Mouse (Mus musculus) testis, postnatal 10 days (tissue): ENCODE results near the gene Ninj1.

Experiments used
- DNase-seq: peaks from one replicate; pipeline ENCODE4 v3.0.0; 2021; ENCODE audit warnings: low spot score

The Ninj1 gene

DNA sequence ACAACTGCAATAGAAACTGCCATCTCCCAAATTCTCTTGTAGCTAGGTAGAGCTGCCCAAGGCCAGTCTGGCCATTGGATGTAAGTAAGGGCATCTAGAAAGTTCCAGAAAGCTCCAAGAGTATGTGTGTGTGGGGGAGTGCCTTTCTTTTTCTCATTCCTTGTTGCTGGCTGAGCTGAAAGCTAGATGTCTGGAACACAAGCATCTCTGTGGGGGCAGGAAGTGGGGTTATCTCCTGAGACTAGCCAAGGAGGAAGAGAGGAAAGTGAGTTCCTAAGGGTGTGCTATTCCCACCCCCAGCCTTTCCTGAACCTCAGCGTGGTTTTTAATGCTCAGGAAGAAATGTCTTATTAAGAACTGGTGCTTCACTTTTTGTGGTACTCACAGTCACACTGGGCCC lies 15.6 kb upstream of the Ninj1 start:
- no peak for DNase-seq

DNA sequence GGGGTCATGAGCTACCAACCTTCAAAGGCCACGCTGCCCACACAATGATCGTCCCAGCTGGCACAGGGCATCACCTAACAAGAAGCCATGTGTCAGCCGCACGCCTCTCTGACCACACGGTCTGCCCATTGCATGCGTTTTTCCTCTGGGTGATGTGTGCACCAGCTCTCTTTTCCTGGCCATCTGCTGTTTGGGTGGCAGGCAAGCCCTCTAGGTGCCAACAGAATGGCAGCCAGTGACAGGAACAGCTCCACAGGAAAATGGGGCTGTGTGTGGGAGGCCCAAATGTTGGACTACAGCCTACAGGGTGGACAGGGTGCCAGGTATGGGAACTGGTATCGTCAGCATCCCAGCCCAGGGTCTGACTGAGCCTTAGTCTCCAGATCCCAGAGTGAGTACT lies 14.9 kb upstream of the Ninj1 start:
- no peak for DNase-seq

DNA sequence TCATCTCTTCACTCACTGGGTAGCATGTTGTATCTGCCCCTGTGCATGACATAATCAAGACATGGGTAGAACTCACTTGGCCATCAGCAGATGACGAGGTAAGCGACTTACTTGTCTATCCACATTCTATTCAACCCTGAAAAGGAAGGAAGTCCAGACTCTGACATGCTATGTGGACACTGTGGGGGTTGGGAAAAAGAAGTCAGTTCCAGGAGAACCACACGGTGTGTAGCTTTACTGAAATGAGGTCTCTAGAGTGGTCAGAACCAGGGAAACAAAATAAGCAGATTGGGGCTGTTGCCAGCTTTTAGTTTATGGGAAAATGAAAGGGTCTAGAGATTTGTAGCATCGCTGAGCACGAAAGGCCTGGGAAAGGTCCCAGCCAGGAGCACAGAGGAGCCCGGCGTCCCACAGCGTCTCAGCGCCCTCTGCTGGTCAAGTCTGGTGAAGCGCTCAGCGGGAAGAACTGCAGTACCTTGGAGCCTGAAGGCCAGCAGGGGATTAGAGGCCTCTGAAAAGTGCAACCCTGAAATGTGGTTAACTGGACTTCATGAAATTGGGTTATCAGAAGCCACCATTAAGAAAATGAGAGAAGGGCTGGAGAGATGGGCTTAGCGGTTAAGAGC lies 14.2 kb upstream of the Ninj1 start:
- peak; percentile 97 for DNase-seq

DNA sequence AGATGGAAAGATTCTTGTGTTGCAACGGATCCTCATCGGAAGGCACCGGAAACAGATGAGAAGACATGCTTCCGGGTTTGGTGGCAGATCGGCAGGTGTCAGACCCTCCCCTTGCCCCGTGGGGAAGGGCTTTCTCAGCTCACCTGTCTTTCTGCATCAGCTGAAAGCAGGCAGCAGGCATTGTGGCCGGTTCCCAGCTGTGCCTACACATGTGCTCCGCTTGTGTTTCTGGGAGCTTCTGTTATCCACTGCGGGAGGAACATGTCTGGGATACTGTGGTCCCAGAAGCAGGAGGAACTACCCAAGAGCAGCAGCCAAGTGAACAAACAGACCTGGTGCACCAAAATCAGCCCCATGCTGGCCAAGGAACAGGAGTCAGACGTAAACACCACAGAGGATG lies 11.8 kb upstream of the Ninj1 start:
- DNase-seq, result no peak

DNA sequence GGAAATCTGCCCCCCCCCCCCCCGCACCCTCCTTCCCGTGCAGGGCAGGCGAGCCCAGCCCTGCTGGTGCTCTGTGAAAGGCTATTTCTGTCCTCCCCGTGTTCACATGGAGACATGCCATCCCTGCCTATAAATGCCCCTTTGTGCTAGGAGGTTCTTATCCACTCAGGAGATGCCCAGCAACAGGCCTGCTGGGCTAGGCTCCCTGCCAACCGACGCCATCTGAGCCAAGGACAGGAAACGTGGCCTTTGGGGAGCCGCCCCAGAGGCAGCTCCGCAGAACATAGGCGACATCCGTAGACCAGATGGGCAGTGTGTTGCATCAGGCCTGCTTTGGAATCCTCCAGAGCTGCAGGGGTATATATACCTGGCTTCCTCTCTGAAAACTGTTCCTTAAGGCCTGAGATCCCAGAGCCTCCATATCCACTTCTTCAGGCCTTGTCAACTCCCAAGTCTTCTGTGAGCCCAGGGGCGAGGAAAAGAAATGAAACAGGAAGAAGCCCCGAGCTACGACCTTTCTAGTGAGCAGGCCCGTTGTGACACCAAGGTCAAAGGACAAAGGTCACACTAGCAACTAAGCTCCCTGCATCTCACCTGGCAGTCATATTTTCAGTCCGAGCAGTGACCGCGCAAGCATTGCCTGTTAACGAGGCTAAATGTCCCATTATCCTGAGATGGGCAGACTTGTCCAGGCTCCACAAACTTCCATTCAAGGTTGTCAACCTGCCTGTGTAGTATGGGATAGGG lies 8.3 kb upstream of the Ninj1 start:
- DNase-seq, result peak; percentile 85

DNA sequence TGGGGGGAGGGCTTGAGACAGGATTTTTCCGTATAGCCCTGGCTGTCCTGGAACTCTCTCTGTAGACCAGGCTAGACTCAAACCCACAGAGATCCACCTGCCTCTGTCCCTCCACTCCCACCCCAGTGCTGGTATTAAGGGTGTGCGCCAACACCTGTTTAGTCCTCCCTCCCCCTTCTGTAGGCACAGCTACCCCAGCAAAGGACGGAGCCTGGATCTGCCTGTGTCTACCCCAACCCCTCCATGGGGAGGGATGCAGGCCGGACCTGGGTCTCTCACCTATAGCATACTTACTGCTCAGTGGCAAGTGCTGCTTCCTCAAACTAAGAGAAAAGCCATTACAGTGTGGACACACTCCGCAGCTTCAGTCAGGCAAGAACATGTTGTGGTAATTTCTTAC lies 7.0 kb upstream of the Ninj1 start:
- DNase-seq, result no peak

DNA sequence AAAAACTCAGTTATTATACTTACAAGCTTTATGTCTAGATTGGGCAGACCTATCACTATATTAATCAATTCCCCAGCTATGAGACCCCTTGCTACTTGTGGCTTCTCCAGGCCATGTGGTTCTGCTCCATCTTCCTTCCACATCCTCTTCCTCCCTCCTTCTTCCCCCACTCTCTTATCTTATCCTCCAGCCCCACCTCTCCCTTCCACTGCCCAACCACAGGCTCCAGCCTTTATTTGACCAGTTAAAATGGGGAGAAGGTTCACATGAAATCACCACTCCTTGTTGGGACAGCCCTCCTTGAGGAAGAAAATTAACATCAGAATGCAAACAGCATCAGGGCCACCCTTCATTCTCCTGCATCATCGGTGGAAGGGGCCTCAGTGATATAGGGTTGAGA lies 6.6 kb upstream of the Ninj1 start:
- DNase-seq, result no peak

DNA sequence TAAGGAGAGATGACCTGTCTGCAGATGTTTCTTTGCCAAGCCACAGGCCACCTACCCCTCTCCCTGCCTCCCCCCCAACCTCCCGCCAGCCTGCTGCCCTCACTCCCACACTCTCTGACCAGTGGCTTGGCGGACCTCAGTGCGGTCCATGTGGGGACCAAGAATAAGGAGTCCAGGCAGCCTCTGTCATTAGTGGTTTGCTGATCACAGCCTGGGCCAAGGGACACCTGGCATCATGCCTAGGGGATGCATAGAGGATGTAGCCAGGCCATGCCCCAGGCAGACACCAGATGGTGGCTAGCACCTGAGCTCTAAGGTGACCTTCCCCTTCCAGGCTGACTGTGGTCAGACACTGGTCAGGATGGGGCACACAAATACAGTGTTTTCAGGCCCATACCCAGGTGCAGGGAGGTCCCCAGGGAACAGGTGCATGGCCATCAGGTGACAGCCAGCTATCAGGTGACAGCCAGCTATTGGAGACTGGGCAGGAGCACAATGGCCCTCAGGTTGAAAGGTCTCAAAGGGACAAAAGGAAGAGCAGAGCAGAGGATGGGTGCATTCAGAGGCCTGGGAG lies 5.8 kb upstream of the Ninj1 start:
- no peak for DNase-seq

DNA sequence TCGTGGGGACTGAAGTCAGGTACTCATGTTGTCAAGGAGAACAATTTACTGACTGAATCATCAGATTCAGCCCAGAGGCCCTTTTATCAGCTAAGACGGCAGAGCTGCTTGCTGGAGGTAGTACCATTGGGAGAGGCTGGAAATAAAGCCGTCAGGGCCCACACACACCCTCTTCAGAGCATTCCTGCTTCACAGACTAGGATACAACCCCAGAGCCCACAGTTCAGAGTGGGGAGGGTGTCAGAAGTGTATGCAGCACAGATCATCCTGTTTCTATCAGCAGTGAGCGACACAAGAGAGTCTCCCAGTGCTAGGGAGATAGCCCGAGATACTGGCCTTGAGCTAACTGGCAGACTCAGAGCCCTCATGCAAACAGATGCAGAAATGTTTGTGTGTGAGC lies 4.1 kb upstream of the Ninj1 start:
- no peak for DNase-seq

DNA sequence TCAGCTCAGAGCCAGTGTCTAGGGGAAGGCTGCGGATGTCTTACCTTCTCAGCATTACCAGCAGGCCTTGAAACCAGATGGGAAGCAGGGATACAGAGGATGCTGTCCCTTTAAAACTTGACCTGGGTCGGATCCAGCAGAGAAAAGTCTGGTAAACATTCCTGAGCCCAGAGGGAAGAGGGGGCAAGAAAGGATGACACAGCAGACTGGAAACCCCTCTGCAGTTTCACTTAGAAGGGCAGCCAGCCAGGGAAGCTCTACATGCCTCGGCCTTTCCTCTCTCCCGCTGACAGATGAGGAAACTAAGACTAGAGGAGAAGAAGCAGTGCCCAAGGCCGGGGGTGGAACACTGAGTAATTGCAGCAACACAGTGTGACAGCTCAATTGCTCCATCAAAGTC lies 3.6 kb upstream of the Ninj1 start:
- no peak for DNase-seq

DNA sequence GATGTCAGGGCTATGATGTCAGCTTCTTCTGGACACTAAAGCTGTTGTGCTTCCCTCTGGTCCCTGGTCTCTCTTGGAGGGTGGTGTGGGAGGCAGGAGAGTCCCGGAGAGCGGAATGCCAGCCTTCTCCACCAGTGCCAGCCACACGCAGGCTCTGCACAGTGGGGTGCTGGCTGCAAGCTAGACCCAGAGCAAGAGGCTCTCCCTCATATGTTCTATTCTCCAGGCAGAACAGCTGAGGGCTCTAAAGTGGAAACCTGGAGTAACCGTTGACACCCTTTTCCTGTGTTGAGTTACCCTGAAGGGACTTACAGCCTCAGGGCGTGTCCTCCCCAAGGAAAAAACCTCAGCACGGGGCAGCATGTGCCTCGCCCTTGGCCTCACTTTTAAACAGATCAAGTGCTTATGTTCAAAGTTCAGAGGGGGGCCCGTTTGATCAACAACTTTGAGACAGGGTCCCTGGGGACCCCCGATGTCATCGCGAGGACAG lies 442 bp upstream of the Ninj1 start:
- DNase-seq, result no peak

DNA sequence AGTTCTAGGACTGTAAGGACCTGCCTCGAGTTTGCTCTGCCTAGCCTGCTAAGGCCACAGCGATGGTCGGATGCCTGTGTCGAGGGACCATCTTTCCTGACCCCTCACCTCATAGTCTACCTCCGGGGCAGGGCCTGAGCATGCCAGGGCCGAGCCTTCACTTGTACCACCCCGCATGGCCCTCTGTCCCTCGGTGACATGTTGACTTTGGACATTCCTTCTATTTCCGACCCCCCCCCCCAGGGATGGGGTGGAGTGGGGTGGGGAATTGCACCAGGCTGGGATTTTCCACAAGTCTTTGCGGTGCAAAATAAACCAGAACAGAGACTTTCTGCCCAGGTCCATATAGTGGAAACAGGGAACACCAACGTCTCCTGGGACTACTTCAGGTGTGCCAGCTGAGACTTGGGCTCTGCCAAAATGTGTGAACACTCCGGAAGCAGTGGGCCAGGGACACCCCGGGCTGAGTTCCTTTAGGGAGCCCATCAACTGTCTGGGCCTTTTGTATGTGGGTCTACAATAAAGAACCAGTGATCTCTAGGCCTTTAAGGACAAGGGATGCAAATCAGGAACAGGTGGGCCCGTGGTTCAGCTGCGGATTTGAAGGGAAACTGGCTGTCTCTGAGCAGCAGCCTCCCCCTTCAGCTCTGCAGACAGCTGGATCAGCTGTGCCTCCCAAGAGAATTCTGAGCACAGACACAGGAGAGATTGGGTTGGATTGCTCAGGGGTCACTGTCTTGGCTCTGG lies 1.1 kb downstream of the Ninj1 start:
- DNase-seq, result no peak

DNA sequence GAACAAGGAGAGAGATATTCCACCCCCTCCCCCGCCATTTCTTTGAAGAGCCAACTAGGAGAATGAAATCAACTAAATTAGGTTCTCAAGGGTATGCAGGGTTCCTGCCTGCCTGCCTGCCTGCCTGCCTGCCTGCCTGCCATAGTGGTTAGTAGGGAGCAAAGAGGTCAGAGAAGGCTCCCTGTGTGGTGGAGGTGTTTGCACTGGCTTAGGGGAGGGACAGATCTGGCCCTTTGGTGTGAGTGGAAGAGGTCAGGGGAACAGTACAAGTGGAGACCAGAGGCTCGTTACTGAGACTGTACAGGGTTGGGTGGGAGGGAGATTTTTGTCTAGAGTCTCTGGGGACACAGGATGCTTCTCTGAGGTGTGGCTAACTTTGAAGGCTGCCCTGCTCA lies 1.7 kb downstream of the Ninj1 start:
- no peak for DNase-seq

DNA sequence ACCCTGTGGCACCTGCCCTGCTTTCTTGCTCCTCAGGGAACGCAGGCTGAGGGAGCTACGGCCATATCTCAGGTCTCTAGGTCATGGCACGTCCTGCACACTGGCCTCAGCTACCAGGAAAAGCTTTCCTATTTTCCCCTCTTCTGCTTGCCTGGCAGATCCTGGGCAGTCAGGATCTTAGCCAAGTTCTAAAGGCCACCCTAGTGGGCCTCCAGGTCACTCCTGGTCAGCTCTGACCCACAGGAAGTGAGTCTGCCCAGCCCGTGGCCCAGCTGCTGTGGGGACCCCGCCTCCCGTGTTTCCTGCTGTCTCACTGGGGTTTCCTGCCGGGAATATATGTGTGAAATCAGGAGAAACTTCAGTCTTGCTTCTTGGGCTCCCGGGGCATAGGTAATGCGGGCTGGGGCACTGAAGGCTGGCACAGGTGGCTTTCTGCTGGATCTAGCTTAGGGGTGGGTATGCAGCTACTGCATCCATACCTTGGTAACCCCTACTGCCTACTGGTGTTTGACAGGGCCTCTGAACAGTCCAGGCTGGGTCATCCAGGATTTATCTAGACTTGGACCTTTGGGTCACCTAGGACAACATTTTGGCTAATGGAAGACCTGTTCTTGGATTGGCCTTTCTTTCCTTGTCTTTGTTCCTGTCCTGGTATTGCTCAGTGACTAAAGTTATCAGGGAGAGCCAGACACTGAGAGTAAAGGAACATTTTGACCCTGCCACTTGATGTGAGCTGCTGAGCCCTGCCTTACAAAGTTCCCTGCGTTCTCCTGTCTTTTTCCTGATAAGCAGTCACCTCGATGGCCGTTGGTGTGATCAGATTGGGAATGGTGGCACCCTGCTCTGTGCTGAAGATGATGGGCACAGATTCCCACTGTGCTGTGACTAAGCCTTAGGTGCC lies 2.9 kb downstream of the Ninj1 start:
- no peak for DNase-seq

DNA sequence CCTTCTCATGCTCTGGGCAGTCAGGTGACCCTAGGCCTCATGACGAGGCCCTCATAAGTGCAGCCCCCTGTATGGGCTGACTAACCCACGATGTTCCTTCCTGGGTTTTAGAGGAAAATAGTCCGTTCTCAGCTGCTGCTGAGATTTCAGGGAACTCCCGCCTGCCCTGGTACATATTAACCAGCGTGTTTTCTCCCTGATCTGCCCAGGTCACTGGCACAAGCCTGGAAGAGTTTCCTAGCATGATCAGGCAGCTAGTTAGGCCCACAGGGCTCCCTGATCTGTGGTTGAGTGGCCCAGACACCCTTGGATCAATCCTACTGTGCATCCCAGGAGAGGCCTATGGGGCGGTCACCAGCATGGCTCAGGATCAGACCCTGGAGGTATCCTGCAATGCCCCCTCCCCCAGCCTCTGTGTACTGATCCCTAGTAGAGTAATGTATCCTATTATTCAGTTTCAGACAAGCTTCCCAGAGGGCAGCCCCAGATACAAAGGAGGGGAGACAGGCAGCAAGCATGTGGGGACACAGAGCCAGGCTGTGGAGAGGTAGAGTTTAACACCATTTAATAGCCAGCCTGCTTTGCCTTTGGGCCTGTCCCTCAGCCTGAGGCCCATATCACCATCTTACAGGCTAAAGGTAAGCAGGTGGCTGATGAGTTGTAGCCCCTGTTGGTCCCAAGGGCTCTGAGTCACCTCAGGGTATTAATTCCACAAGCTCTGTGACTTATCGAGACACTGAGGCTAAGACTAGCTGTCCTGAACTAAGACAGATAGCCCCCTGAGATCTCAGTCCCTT lies 3.8 kb downstream of the Ninj1 start:
- no peak for DNase-seq

DNA sequence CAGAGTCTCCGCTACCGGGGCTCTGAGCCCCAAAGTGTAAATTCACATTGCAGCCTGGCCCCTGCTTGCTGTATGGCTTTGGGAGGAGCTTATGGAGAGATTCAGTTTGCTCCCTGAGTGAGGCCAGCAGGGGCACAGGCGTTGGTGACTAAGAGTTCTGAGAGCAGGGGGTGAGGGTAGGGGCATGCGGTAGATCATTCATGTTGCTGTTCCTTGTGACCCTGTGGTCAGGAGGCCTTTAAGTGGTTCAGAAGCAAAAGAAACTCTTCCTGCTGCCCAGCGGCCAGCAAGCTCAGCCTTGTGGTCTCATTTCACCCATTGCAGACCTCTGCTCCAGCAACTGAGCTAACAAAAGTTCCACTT lies 4.4 kb downstream of the Ninj1 start:
- no peak for DNase-seq

DNA sequence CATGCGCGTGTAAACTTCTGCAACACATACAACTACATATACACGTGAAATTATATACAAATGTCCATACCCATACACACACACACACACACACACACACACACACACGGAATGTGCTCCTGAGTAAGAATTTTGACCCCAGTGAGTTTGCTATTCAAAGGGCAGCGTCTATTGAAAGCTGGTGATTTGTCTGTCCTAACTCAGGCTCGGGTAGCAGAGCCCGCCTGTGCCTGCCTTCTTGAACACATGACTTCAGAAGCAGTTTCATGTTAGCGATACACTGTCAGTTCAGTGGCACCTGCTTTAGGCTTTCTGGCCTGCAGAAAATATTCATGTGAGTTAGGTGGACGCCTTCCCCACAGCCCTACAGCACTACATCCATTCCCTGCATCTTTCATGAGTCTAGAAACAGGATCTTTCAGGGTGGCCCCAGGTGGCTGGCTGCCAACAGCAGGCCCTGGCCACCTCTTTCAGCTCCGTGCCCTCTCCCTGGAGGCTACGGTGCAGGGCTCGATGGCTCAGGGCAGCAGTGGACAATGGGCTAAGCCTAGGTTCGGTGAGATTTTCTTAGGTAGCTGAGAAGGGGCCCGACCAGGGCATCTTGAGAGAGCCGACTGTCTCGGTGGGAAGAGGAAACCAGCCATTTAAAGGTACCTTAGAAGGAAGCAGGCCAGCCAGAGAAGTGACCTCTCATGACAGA lies 5.0 kb downstream of the Ninj1 start:
- no peak for DNase-seq

DNA sequence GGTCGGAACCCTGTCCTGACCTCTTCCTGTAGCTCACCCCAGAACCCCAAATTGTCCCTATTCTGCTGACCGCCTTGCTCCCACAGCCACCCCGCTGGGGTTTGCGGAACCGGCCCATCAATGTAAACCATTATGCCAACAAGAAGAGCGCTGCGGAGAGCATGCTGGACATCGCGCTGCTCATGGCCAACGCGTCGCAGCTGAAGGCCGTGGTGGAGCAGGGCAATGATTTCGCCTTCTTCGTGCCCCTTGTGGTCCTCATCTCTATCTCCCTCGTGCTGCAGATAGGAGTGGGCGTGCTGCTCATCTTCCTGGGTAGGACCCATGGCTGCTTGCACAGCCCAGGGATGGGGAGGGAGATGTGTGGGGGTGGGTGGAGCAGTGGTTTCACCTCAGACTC lies 6.4 kb downstream of the Ninj1 start:
- DNase-seq, result no peak

DNA sequence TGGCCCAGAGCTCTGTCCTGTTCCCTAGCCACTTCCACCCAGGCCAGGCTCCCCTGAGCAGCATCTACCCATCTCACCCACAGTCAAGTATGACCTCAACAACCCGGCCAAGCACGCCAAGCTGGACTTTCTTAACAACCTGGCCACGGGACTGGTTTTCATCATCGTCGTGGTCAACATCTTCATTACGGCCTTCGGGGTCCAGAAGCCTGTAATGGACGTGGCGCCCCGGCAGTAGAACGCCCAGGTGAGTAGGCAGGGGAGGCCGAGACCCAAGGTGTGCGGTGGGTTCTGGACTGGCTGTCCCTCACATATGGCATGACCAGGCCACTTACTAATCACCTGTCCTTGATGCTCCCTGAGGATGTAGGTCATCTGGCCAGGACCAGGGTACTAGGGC lies 7.5 kb downstream of the Ninj1 start:
- no peak for DNase-seq

DNA sequence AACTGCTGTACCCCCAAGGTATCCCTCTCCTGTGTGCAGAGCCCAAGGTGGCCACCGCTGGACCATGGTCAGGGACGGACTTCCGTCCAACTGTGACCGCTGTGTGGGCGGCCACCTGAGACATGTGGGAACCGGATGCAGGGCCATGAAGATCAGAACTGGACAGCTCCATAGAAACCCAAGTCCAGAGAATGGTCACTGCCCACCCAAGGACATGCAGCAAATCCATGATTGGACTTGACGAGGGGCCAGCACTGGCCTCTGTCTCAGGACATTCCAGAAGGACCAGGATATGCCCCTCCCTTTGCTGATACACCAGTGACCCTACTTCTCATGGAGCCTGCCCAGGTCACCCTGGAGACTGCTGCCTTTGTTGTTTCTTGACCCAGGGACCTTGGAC lies 8.4 kb downstream of the Ninj1 start:
- no peak for DNase-seq

DNA sequence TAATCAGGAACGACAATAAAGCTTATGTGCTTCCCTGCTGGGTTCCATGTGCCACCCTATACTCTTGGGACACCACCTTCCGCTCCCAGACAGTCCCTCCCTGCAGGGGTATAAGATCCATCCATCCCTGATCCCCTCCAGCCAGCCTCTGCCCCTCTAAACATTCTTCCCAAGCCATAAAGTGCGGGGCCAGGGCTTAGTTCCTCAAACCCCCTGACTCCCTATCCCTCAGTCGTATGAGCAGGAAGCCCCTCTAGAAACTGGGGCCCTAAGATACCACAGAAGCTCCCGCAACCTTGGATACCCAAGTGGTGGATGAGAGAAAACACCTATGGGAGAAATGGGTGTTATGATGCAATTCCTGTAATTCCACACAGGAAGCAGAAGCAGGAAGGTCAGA lies 8.9 kb downstream of the Ninj1 start:
- no peak for DNase-seq
